Mouse (Mus musculus) kidney, postnatal 0 days (tissue): ENCODE results near the gene Apobec1. TPM values are rescaled to one million over a fixed set of nuclear protein-coding genes. Genes with fewer than 3 reads are reported as not detected.

Experiments
- ATAC-seq: fragments of 200-750 bp; cut with Nextera tagmentation; replicated peaks from 2 replicates; pipeline ENCODE4 v1.8.0; 2017; ENCODE audit warnings: low read depth, moderate number of reproducible peaks, moderate TSS enrichment, moderate library complexity; ENCODE audit not compliant: low FRiP score
- DNase-seq: peaks from one replicate; pipeline ENCODE4 v3.0.0-alpha.2; 2016; ENCODE audit warnings: low spot score
- H3K27ac ChIP-seq: fragments of 300-500 bp; sonication (generic); 2 replicates; pipeline ENCODE4 v1.5.1; 2014; ENCODE audit warnings: mild to moderate bottlenecking
- H3K27me3 ChIP-seq: fragments of 300-500 bp; sonication (generic); 2 replicates; pipeline ENCODE4 v1.6.1; 2014; ENCODE audit warnings: low read length, mixed read lengths; ENCODE audit not compliant: insufficient read depth
- H3K36me3 ChIP-seq: fragments of 300-500 bp; sonication (generic); 2 replicates; pipeline ENCODE4 v1.6.1; 2014; ENCODE audit warnings: low read length, mixed read lengths; ENCODE audit not compliant: insufficient read depth
- H3K4me1 ChIP-seq: fragments of 300-500 bp; sonication (generic); replicated peaks from 2 replicates; pipeline ENCODE4 v1.6.1; 2014; ENCODE audit warnings: antibody characterized with exemption, low read length, mixed read lengths; ENCODE audit not compliant: insufficient read depth
- H3K4me2 ChIP-seq: fragments of 300-500 bp; sonication (generic); 2 replicates; pipeline ENCODE4 v1.6.1; 2014; ENCODE audit warnings: mild to moderate bottlenecking, low read length, moderate library complexity, mixed read lengths
- H3K4me3 ChIP-seq: fragments of 300-500 bp; sonication (generic); replicated peaks from 2 replicates; pipeline ENCODE4 v1.5.1; 2014; ENCODE audit warnings: low read depth, low read length
- H3K9ac ChIP-seq: fragments of 300-500 bp; sonication (generic); 2 replicates; pipeline ENCODE4 v1.6.1; 2014; ENCODE audit warnings: low read depth, low read length
- H3K9me3 ChIP-seq: fragments of 300-500 bp; sonication (generic); replicated peaks from 2 replicates; pipeline ENCODE4 v1.6.1; 2016; ENCODE audit warnings: low read length, inconsistent platforms, mixed read lengths
- CTCF ChIP-seq: IDR thresholded peaks from 2 replicates; pipeline ENCODE4 v1.5.1; 2016; ENCODE audit warnings: antibody characterized with exemption, low read depth, mild to moderate bottlenecking, moderate library complexity
- WGBS: fragments of 180-500 bp; shearing (Covaris S2); extraction: QIAGEN DNeasy Blood & Tissue Kit; methylation state at CpG from one replicate; pipeline ENCODE4 v1.1.7; 2014; 5-methylcytosine and 5-hydroxymethylcytosine counted together
- polyA plus RNA-seq: library from polyadenylated mRNA; unstranded; fragments of >200 nt; fragmentation: Nextera tagmentation; extraction: Ambion mirVana; gene quantifications from 2 replicates; pipeline ENCODE4 v1.2.1, GENCODE M21; 2015

The Apobec1 gene
- polyA plus RNA-seq, 1 experiment from 2014 or later = 3.6 TPM

GRCm38 (mm10) chr6:122607700-122608099 lies 5.5 kb upstream of the Apobec1 start:
- no peak overlapping the region for H3K27ac ChIP-seq
- no peaks in the 10 kb centered on the region for H3K9me3 ChIP-seq
- H3K4me1 ChIP-seq = no peaks in the 10 kb centered on the region
- DNase-seq (no peak), ATAC-seq (no peak)
- no peak for TF ChIP-seq CTCF
- no peaks in the 10 kb centered on the region for H3K36me3 ChIP-seq
- no peak overlapping the region for H3K4me2 ChIP-seq
- no peaks in the 10 kb centered on the region for H3K27me3 ChIP-seq
- no peak overlapping the region for H3K4me3 ChIP-seq
- no peak overlapping the region for H3K9ac ChIP-seq
- 90% methylated on average over 12 of the region's 12 CpGs for WGBS

DNA sequence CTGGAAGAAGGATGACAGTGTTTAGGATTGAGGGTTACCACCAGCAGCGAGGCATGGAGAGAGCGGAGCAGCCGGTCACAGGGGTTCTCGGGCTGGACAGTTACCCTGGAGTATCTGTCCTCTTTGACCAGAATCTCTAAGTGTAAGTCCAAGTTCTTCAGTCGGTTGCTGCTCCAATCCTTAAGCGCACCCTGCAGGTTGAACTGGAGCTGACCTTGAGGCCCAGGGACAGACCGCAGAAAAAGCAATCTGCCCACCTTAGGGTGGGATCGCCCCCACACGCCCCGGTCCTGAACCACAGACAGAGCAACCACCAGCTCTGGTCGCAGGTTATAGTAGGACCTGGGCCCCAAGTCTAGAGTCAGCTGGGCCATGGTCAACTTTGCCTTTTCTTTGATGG lies 4.4 kb upstream of the Apobec1 start:
- Histone ChIP-seq H3K27ac (no peak overlapping the region), H3K4me3 (no peak overlapping the region), H3K9ac (no peak overlapping the region), H3K36me3 (no peaks in the 10 kb centered on the region), H3K4me1 (no peaks in the 10 kb centered on the region), H3K9me3 (no peaks in the 10 kb centered on the region), H3K4me2 (no peak overlapping the region), H3K27me3 (no peaks in the 10 kb centered on the region)
- DNase-seq (no peak), ATAC-seq (no peak)
- TF ChIP-seq CTCF = no peak
- 88% methylated on average over 11 of the region's 11 CpGs for WGBS

DNA sequence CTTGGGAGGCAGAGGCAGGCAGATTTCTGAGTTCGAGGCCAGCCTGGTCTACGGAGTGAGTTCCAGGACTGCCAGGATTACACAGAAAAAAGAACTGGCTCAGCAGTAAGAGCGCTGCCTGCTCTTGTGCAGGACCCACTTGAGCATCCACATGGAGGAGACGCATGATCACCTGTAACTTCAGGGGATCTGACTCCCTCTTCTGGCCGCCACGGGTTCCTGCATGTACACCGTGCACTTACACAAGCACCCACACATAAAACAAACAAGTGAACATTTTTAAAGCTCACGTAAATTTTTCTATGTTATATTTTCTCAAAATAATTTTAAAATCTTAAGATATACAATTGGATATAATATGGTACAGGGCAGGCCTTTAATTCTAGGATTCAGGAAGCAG lies 3.2 kb upstream of the Apobec1 start:
- Histone ChIP-seq H3K36me3 (no peaks in the 10 kb centered on the region), H3K4me2 (no peak overlapping the region), H3K4me3 (no peak overlapping the region), H3K9me3 (no peaks in the 10 kb centered on the region), H3K27ac (no peak overlapping the region), H3K27me3 (no peaks in the 10 kb centered on the region), H3K9ac (no peak overlapping the region), H3K4me1 (no peaks in the 10 kb centered on the region)
- peak; percentile 22; the same call in 1 of the 2 replicates for TF ChIP-seq CTCF
- ATAC-seq (no peak), DNase-seq (no peak)
- WGBS = 89% methylated on average over 8 of the region's 8 CpGs

- no peak overlapping the region for H3K4me2 ChIP-seq
- H3K27me3 ChIP-seq = no peaks in the 10 kb centered on the region
- DNase-seq = peak; percentile 14
- ATAC-seq = no peak
- no peak overlapping the region for H3K27ac ChIP-seq
- no peaks in the 10 kb centered on the region for H3K9me3 ChIP-seq
- no peaks in the 10 kb centered on the region for H3K36me3 ChIP-seq
- no peaks in the 10 kb centered on the region for H3K4me1 ChIP-seq
- TF ChIP-seq CTCF = no peak
- H3K4me3 ChIP-seq = no peak overlapping the region
- H3K9ac ChIP-seq = no peak overlapping the region
These were observed 2.0 kb upstream of the Apobec1 start for GRCm38 (mm10) chr6:122604260-122604659.

GRCm38 (mm10) chr6:122602992-122603322 lies 713 bp upstream of the Apobec1 start:
- Histone ChIP-seq H3K27ac (peak overlapping the region; percentile 77; the same call in 1 of the 2 replicates), H3K27me3 (no peaks in the 10 kb centered on the region), H3K9ac (peak overlapping the region; percentile 56; the same call in 1 of the 2 replicates), H3K4me3 (peak overlapping the region; percentile 56), H3K4me2 (peak overlapping the region; percentile 72), H3K36me3 (no peaks in the 10 kb centered on the region), H3K9me3 (no peaks in the 10 kb centered on the region), H3K4me1 (no peaks in the 10 kb centered on the region)
- DNase-seq = peak; percentile 53
- TF ChIP-seq CTCF = no peak
- ATAC-seq = no peak
- 26% methylated on average over 1 of the region's 1 CpGs for WGBS

GRCm38 (mm10) chr6:122601615-122602014 lies 629 bp downstream of the Apobec1 start:
- ATAC-seq (no peak), DNase-seq (no peak)
- WGBS = 88% methylated on average over 3 of the region's 3 CpGs
- no peak for TF ChIP-seq CTCF
- peak overlapping the region; percentile 56 for H3K4me3 ChIP-seq
- H3K4me2 ChIP-seq = peak overlapping the region; percentile 72
- no peaks in the 10 kb centered on the region for H3K27me3 ChIP-seq
- H3K4me1 ChIP-seq = no peaks in the 10 kb centered on the region
- H3K36me3 ChIP-seq = no peaks in the 10 kb centered on the region
- no peak overlapping the region for H3K9ac ChIP-seq
- H3K9me3 ChIP-seq = no peaks in the 10 kb centered on the region
- H3K27ac ChIP-seq = no peak overlapping the region

DNA sequence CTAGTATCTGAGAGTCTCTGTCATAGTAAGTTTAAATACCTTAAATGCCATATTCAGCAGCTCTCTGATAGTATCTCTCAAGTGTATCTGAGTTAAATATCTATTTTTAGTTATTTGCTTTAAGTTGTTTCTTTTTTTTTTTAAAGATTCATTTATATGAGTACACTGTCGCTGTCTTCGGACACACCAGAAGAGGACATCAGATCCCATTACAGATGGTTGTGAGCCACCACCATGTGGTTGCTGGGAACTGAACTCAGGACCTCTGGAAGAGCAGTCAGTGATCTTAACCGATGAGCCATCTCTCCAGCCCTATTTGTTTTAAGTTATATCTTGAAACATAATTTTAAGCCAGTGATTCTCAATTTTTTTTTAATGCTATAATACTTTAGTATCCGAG lies 1.2 kb downstream of the Apobec1 start:
- no peak overlapping the region for H3K27ac ChIP-seq
- 87% methylated on average over 4 of the region's 4 CpGs for WGBS
- no peaks in the 10 kb centered on the region for H3K4me1 ChIP-seq
- no peaks in the 10 kb centered on the region for H3K9me3 ChIP-seq
- H3K4me3 ChIP-seq = no peak overlapping the region
- DNase-seq (no peak), ATAC-seq (no peak)
- H3K4me2 ChIP-seq = no peak overlapping the region
- TF ChIP-seq CTCF = no peak
- H3K27me3 ChIP-seq = no peaks in the 10 kb centered on the region
- H3K36me3 ChIP-seq = no peaks in the 10 kb centered on the region
- no peak overlapping the region for H3K9ac ChIP-seq
